Mouse (Mus musculus) embryonic stem cell, embryonic (primary cell): ENCODE results near the gene Hist1h3g.
"Not testable (repeated sequence)": the region's sequence is repeated elsewhere in the genome, so short reads cannot be mapped to it uniquely, and the experiment has no call there.

ENCODE experiments used
- CTCF ChIA-PET, 4 experiments: fragments of 300-600 bp in 2 of 4; fragments of 350-600 bp in 2 of 4; sonication (Branson Sonifier 250); formaldehyde crosslinking; loops; one replicate each; lab custom pipeline; 2022; ENCODE audit warnings: inconsistent platforms in 2 of 4; lab: Charles Lee
- POLR2A ChIA-PET, 4 experiments: fragments of 300-600 bp in 2 of 4; fragments of 350-600 bp in 2 of 4; sonication (Branson Sonifier 250); formaldehyde crosslinking; loops; one replicate each; lab custom pipeline; 2022; ENCODE audit warnings: antibody characterized with exemption in 4 of 4, inconsistent platforms in 1 of 4; lab: Charles Lee

The Hist1h3g gene

GRCm38 (mm10) chr13:23535137-23536075 lies at the start of gene Hist1h3g:
Gene Hist1h3g, plus strand, starts transcription at chr13:23535422.
- POLR2A ChIA-PET = interaction anchor here (0.5 to 24.7 kb wide), 57 partner anchors 9 to 1492 kb away, joined by 3 to 692 read pairs (median 8); partner anchors contain the start of genes Hist1h4f (in 4 of the 4), Hist1h2ae (in 3 of the 4), Hist1h2bg (in 3 of the 4) and Hist1h2bj (in 3 of the 4)
- CTCF ChIA-PET = not testable (repeated sequence)

GRCm38 (mm10) chr13:23488400-23489322 lies 46.6 kb upstream of the Hist1h3g start, which contains the start of gene Btn2a2:
Gene Btn2a2, minus strand, starts transcription at chr13:23488857.
- ChIA-PET POLR2A (interaction anchor here in 2 of 4 experiments (0.7 to 7.3 kb wide), 3 partner anchors 23 to 54 kb away, joined by 3 to 48 read pairs (median 9); partner anchors contain the start of genes Btn1a1 (in 1 of the 2) and Hist1h2bh (in 1 of the 2)), CTCF (no interaction called here)

GRCm38 (mm10) chr13:23490863-23491262 lies 44.4 kb upstream of the Hist1h3g start:
- POLR2A ChIA-PET = interaction anchor here in 1 of 4 experiments (0.9 to 1.3 kb wide), 3 partner anchors 25 to 78 kb away, joined by 3 to 4 read pairs (median 3); partner anchors contain the start of gene Btn1a1
- CTCF ChIA-PET = no interaction called here

GRCm38 (mm10) chr13:23491263-23491662 lies 44.0 kb upstream of the Hist1h3g start:
- POLR2A ChIA-PET = interaction anchor here in 1 of 4 experiments (0.9 kb wide), 1 partner anchor 37 kb away, joined by 3 read pairs; no protein-coding TSS in a partner anchor
- CTCF ChIA-PET = no interaction called here

GRCm38 (mm10) chr13:23491990-23492389 lies 43.2 kb upstream of the Hist1h3g start:
- CTCF ChIA-PET = no interaction called here
- POLR2A ChIA-PET = interaction anchor here in 2 of 4 experiments (0.6 to 1.4 kb wide), 3 partner anchors 27 to 42 kb away, joined by 3 to 9 read pairs (median 4); partner anchors contain the start of gene Btn1a1 (in 1 of the 2)

- ChIA-PET CTCF (interaction anchor here in 1 of 4 experiments (0.6 kb wide), 1 partner anchor 1500 kb away, joined by 3 read pairs; no protein-coding TSS in a partner anchor), POLR2A (interaction anchor here in 2 of 4 experiments (0.7 to 5.8 kb wide), 9 partner anchors 10 to 188 kb away, joined by 3 to 46 read pairs (median 4); partner anchors contain the start of genes Btn1a1 (in 1 of the 2), Hist1h2ac (in 1 of the 2), Hist1h2bc (in 1 of the 2) and Hist1h4h (in 1 of the 2))
These were observed 39.7 kb upstream of the Hist1h3g start for GRCm38 (mm10) chr13:23495526-23495925.

- POLR2A ChIA-PET = interaction anchor here (0.5 to 5.8 kb wide), 46 partner anchors 8 to 1492 kb away, joined by 3 to 46 read pairs (median 4); partner anchors contain the start of genes Btn1a1 (in 2 of the 4), Hist1h4h (in 2 of the 4), Hist1h2ac (in 1 of the 4) and Hist1h2bc (in 1 of the 4)
- CTCF ChIA-PET = interaction anchor here in 1 of 4 experiments (1.1 to 1.5 kb wide), 3 partner anchors 26 to 51 kb away, joined by 3 to 4 read pairs (median 3); partner anchors contain the start of gene Btn1a1
These were observed 37.4 kb upstream of the Hist1h3g start for GRCm38 (mm10) chr13:23497656-23498321.

- ChIA-PET CTCF (interaction anchor here in 2 of 4 experiments (1.5 kb wide), 2 partner anchors 27 to 74 kb away, joined by 4 read pairs; partner anchors contain the start of gene Abt1 (in 1 of the 2)), POLR2A (interaction anchor here in 2 of 4 experiments (0.7 to 5.8 kb wide), 44 partner anchors 7 to 1493 kb away, joined by 3 to 46 read pairs (median 4); partner anchors contain the start of genes Btn1a1 (in 2 of the 2), Hist1h2bc (in 2 of the 2), Hist1h4h (in 2 of the 2) and Hist1h2ac (in 1 of the 2))
These were observed 36.6 kb upstream of the Hist1h3g start for GRCm38 (mm10) chr13:23498653-23499052.

GRCm38 (mm10) chr13:23499943-23500342 lies 35.3 kb upstream of the Hist1h3g start:
- POLR2A ChIA-PET = interaction anchor here (0.5 to 5.8 kb wide), 28 partner anchors 17 to 1319 kb away, joined by 3 to 46 read pairs (median 5); partner anchors contain the start of genes Hist1h4h (in 2 of the 4), Btn1a1 (in 1 of the 4), Hist1h2af (in 1 of the 4) and Hist1h4d (in 1 of the 4)
- CTCF ChIA-PET = interaction anchor here in 2 of 4 experiments (0.6 to 1.5 kb wide), 5 partner anchors 36 to 1588 kb away, joined by 3 to 4 read pairs (median 4); partner anchors contain the start of gene Abt1 (in 1 of the 2)

GRCm38 (mm10) chr13:23500424-23501200 lies 34.6 kb upstream of the Hist1h3g start:
- ChIA-PET CTCF (no interaction called here), POLR2A (interaction anchor here (0.9 to 5.8 kb wide), 9 partner anchors 15 to 99 kb away, joined by 3 to 46 read pairs (median 5); partner anchors contain the start of genes Hist1h4h (in 2 of the 4) and Btn1a1 (in 1 of the 4))

GRCm38 (mm10) chr13:23501511-23501910 lies 33.7 kb upstream of the Hist1h3g start:
- POLR2A ChIA-PET = interaction anchor here in 2 of 4 experiments (0.6 to 2.4 kb wide), 25 partner anchors 10 to 1509 kb away, joined by 3 to 16 read pairs (median 4); partner anchors contain the start of gene Hist1h4h (in 2 of the 2)
- CTCF ChIA-PET = interaction anchor here in 2 of 4 experiments (0.6 to 1.3 kb wide), 2 partner anchors 68 to 1707 kb away, joined by 3 to 5 read pairs; no protein-coding TSS in a partner anchor

- CTCF ChIA-PET = interaction anchor here in 2 of 4 experiments (0.6 to 1.3 kb wide), 3 partner anchors 69 to 1707 kb away, joined by 3 to 5 read pairs (median 3); no protein-coding TSS in a partner anchor
- POLR2A ChIA-PET = interaction anchor here in 3 of 4 experiments (0.6 to 2.4 kb wide), 33 partner anchors 9 to 1605 kb away, joined by 3 to 17 read pairs (median 4); partner anchors contain the start of genes Hist1h4h (in 2 of the 3) and Btn1a1 (in 1 of the 3)
These were observed 33.1 kb upstream of the Hist1h3g start for GRCm38 (mm10) chr13:23502031-23502567.

GRCm38 (mm10) chr13:23502916-23503315 lies 32.3 kb upstream of the Hist1h3g start:
- ChIA-PET POLR2A (interaction anchor here in 3 of 4 experiments (0.6 to 3.9 kb wide), 26 partner anchors 9 to 1606 kb away, joined by 3 to 21 read pairs (median 5); partner anchors contain the start of genes Hist1h4h (in 2 of the 3), Btn1a1 (in 1 of the 3) and Hist1h2af (in 1 of the 3)), CTCF (interaction anchor here in 2 of 4 experiments (0.9 to 1.3 kb wide), 3 partner anchors 54 to 102 kb away, joined by 3 to 5 read pairs (median 4); no protein-coding TSS in a partner anchor)

- ChIA-PET POLR2A (interaction anchor here (0.6 to 4.0 kb wide), 26 partner anchors 9 to 1563 kb away, joined by 3 to 33 read pairs (median 4); partner anchors contain the start of genes Hist1h4h (in 2 of the 4), Hist1h2af (in 1 of the 4) and Hist1h4d (in 1 of the 4)), CTCF (interaction anchor here in 1 of 4 experiments (0.9 kb wide), 1 partner anchor 55 kb away, joined by 4 read pairs; no protein-coding TSS in a partner anchor)
These were observed 31.4 kb upstream of the Hist1h3g start for GRCm38 (mm10) chr13:23503797-23504196.
